Mouse (Mus musculus) lung, postnatal 0 days (tissue): ENCODE measurements around the gene Gm30191. TPM values are rescaled to one million over a fixed set of nuclear protein-coding genes. Genes with fewer than 3 reads are reported as not detected.

Experiments used
- ATAC-seq: fragments of 200-750 bp; cut with Nextera tagmentation; 2 replicates; pipeline ENCODE4 v1.8.0; 2017; ENCODE audit warnings: moderate library complexity
- DNase-seq: peaks from one replicate; pipeline ENCODE4 v3.0.0-alpha.2; 2016; ENCODE audit warnings: low spot score
- H3K27ac ChIP-seq: fragments of 300-500 bp; sonication (generic); 2 replicates; pipeline ENCODE4 v1.5.1; 2014; ENCODE audit warnings: antibody characterized with exemption, mild to moderate bottlenecking, low read length, mixed read lengths
- H3K27me3 ChIP-seq: fragments of 300-500 bp; sonication (generic); replicated peaks from 2 replicates; pipeline ENCODE4 v1.6.1; 2014; ENCODE audit warnings: low read length, mixed read lengths; ENCODE audit not compliant: insufficient read depth
- H3K36me3 ChIP-seq: fragments of 300-500 bp; sonication (generic); 2 replicates; pipeline ENCODE4 v1.6.1; 2014; ENCODE audit warnings: low read length, mixed read lengths; ENCODE audit not compliant: insufficient read depth
- H3K4me1 ChIP-seq: fragments of 300-500 bp; sonication (generic); 2 replicates; pipeline ENCODE4 v1.6.1; 2014; ENCODE audit warnings: antibody characterized with exemption, low read depth, low read length, mixed read lengths; ENCODE audit not compliant: insufficient read depth
- H3K4me2 ChIP-seq: fragments of 300-500 bp; sonication (generic); replicated peaks from 2 replicates; pipeline ENCODE4 v1.6.1; 2014; ENCODE audit warnings: low read depth, mild to moderate bottlenecking, low read length, moderate library complexity, mixed read lengths
- H3K4me3 ChIP-seq: fragments of 300-500 bp; sonication (generic); 2 replicates; pipeline ENCODE4 v1.5.1; 2014; ENCODE audit warnings: low read depth, low read length
- H3K9ac ChIP-seq: fragments of 300-500 bp; sonication (generic); replicated peaks from 2 replicates; pipeline ENCODE4 v1.6.1; 2014; ENCODE audit warnings: low read depth, mild to moderate bottlenecking
- H3K9me3 ChIP-seq: fragments of 300-500 bp; sonication (generic); 2 replicates; pipeline ENCODE4 v1.6.1; 2016; ENCODE audit warnings: low read length, mixed read lengths
- CTCF ChIP-seq: IDR thresholded peaks from 2 replicates; pipeline ENCODE4 v1.5.1; 2016; ENCODE audit warnings: antibody characterized with exemption, mild to moderate bottlenecking
- EP300 ChIP-seq: IDR thresholded peaks from 2 replicates; pipeline ENCODE4 v1.6.1; 2016; ENCODE audit warnings: antibody characterized with exemption, mild to moderate bottlenecking, control low read depth
- WGBS: fragments of 180-500 bp; shearing (Covaris S2); extraction: QIAGEN DNeasy Blood & Tissue Kit; methylation state at CpG from one replicate; pipeline ENCODE4 v1.1.7; 2014; 5-methylcytosine and 5-hydroxymethylcytosine counted together
- polyA plus RNA-seq: library from polyadenylated mRNA; unstranded; fragments of >200 nt; fragmentation: Nextera tagmentation; extraction: Ambion mirVana; gene quantifications from 2 replicates; pipeline ENCODE4 v1.2.1, GENCODE M21; 2015

The Gm30191 gene
- polyA plus RNA-seq, 1 experiment from 2014 or later = not detected

- Histone ChIP-seq H3K27ac (peak overlapping the region; percentile 51), H3K4me3 (no peak overlapping the region), H3K9ac (no peak overlapping the region), H3K27me3 (peaks cover 21% of the 10 kb centered on the region), H3K4me1 (peaks cover 17% of the 10 kb centered on the region), H3K4me2 (no peak overlapping the region), H3K9me3 (no peaks in the 10 kb centered on the region), H3K36me3 (no peaks in the 10 kb centered on the region)
- DNase-seq (peak; percentile 39), ATAC-seq (0 out of 2 replicates have a peak, but pooled peaks have one; percentile 20)
- 50% methylated on average over 4 of the region's 4 CpGs for WGBS
- no peak for TF ChIP-seq EP300
- TF ChIP-seq CTCF = no peak
Observed at GRCm38 (mm10) chr4:134255854-134256253, 9.1 kb downstream of the Gm30191 start.

DNA sequence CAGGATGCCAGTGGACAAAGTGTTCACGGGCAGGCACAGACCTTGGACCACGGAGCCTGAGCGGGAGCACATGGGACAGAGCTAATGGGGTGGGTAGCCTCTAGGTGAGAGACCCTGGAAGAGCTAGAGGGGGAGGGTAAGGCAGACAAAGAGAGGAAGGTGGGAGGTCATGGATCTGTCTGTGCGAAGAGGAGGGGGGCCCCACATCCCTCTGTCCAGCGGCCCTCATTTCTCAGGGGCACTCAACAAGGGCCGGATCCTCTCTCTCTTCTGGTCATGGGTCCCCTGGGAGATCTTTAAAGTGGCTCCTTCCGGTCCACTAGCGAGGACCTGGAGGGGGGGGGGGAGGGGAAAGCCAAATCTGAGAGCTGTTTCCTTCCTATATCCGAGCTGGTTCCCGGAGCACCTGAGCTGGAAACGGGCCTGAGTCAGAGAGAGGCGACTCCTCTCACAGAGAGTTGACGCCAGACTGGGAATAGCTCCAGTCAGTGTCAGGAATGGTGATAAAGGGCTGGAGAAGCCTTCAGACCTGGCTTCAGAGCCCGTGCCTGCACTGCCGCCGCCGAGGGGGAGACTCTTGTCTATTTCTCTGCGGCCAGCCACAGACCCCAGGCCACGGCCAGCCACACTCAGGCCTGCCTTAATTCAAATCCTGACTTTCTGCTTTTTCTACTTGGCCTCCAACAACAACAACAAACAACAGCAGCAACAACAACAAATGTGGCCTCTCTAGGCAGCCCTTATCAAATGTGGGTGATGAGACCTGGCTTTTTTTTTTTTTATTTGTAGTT is 9.9 kb downstream of the Gm30191 start:
- H3K9ac ChIP-seq = no peak overlapping the region
- WGBS = 22% methylated on average over 16 of the region's 19 CpGs
- no peak overlapping the region for H3K4me3 ChIP-seq
- H3K4me1 ChIP-seq = peaks cover 12% of the 10 kb centered on the region
- TF ChIP-seq EP300 (no peak), CTCF (no peak)
- peak overlapping the region; percentile 51 for H3K27ac ChIP-seq
- DNase-seq (no peak), ATAC-seq (peak; percentile 13; the same call in 1 of the 2 replicates)
- H3K9me3 ChIP-seq = no peaks in the 10 kb centered on the region
- no peaks in the 10 kb centered on the region for H3K36me3 ChIP-seq
- no peak overlapping the region for H3K4me2 ChIP-seq
- H3K27me3 ChIP-seq = peaks cover 13% of the 10 kb centered on the region

- Histone ChIP-seq H3K9ac (no peak overlapping the region), H3K4me3 (no peak overlapping the region), H3K27ac (peak overlapping the region; percentile 6; the same call in 1 of the 2 replicates), H3K36me3 (no peaks in the 10 kb centered on the region), H3K27me3 (peaks cover 5% of the 10 kb centered on the region), H3K9me3 (no peaks in the 10 kb centered on the region), H3K4me2 (no peak overlapping the region), H3K4me1 (peaks cover 6% of the 10 kb centered on the region)
- TF ChIP-seq EP300 (no peak), CTCF (no peak)
- 32% methylated on average over 11 of the region's 11 CpGs for whole genome bisulfite sequencing
- DNase-seq = no peak
- ATAC-seq = peak; percentile 29; the same call in 1 of the 2 replicates
Observed at GRCm38 (mm10) chr4:134257198-134258009, 10.7 kb downstream of the Gm30191 start.

DNA sequence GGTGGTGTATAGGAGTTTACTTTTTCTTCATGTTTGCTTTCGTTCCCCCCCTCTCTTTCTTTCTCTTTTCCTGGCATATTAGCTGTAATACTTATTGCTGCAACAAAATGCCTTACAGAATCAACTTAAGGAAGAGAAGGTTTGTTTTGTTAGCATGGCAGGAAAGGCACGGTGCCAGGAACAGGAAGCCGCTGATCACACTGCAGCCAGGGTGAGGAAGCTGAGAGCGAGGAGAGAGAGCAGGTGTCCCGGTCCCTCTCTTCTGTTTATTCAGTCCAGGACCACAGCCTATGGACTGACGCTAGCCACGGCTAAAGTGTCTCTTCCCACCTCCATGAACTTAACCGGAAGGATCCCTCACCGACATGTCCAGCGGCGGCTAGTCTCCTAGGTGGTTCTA is 11.6 kb downstream of the Gm30191 start:
- no peaks in the 10 kb centered on the region for H3K36me3 ChIP-seq
- H3K9me3 ChIP-seq = no peaks in the 10 kb centered on the region
- H3K4me2 ChIP-seq = no peak overlapping the region
- no peak overlapping the region for H3K27ac ChIP-seq
- DNase-seq = peak; percentile 51
- peaks cover under 1% of the 10 kb centered on the region; the same call in 1 of the 2 replicates for H3K27me3 ChIP-seq
- 32% methylated on average over 11 of the region's 11 CpGs for WGBS
- ATAC-seq = 0 out of 2 replicates have a peak, but pooled peaks have one; percentile 19
- H3K4me3 ChIP-seq = no peak overlapping the region
- TF ChIP-seq CTCF (no peak), EP300 (no peak)
- H3K9ac ChIP-seq = no peak overlapping the region
- peaks cover 6% of the 10 kb centered on the region for H3K4me1 ChIP-seq

DNA sequence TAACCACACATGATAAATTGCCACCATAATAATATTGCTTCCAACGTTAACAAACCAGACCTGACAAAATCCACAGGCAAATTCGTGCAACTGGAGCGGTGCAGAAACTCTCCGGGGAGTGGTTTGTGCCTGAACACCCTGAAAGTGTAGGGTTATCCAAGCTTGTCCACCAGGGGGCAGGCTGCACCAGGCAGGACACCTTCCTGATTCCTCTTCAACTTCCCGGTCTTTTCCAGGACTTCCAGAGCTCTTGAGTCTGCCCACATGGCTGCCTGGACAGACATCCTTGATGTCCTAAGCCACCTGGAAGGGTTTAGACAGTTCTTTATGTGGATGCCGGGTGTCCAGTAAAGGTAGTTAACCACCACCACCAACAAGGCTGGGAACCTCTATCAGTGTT is 16.5 kb downstream of the Gm30191 start:
- no peak overlapping the region for H3K4me2 ChIP-seq
- no peaks in the 10 kb centered on the region; the same call in 1 of the 2 replicates for H3K4me1 ChIP-seq
- no peaks in the 10 kb centered on the region for H3K27me3 ChIP-seq
- H3K9me3 ChIP-seq = no peaks in the 10 kb centered on the region
- WGBS = 29% methylated on average over 6 of the region's 6 CpGs
- H3K36me3 ChIP-seq = no peaks in the 10 kb centered on the region
- ATAC-seq (peak; percentile 25; the same call in 1 of the 2 replicates), DNase-seq (peak; percentile 77)
- TF ChIP-seq EP300 = no peak
- peak; percentile 88 for TF ChIP-seq CTCF
- H3K9ac ChIP-seq = no peak overlapping the region
- no peak overlapping the region for H3K4me3 ChIP-seq
- H3K27ac ChIP-seq = no peak overlapping the region

DNA sequence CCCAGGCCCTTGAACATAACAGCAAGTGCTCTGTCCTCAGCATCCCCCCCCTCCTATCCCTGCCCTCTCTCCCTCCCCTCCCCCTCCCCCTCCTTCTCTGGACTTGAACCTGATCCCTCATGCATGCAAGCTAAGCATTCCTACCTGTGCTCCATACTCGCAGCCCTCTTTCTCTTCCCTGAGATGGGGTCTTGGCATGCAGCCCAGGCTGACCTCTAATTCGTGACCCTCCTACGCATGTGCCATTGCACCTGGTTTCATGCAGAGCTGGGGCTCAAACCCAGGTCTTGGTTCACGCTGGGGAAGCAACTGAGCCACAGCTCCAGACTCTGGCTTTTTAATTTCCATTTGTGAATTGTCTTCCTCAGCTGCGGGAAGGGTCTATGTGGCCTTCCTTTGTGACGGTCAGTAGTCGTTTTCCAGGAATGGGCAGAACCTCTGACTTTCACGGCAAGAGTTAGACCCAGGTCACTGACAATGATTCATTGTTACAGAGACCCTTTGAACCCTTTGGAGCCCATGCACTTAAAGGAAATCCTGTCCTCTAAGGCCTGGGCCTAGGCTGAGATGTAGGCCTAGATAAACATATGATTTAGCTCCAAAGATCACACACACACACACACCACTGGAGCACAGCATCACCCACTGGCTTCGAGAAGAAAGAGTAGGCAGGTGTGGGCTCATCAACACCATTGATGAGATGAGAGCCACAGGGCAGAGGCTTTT is 19.3 kb downstream of the Gm30191 start:
- Histone ChIP-seq H3K9ac (no peak overlapping the region), H3K9me3 (no peaks in the 10 kb centered on the region), H3K4me1 (no peaks in the 10 kb centered on the region), H3K4me3 (no peak overlapping the region), H3K27ac (no peak overlapping the region), H3K27me3 (no peaks in the 10 kb centered on the region), H3K36me3 (no peaks in the 10 kb centered on the region), H3K4me2 (no peak overlapping the region)
- TF ChIP-seq EP300 (peak; percentile 56; the same call in 1 of the 2 replicates), CTCF (peak; percentile 10; the same call in 1 of the 2 replicates)
- no peak for DNase-seq
- 38% methylated on average over 9 of the region's 9 CpGs for WGBS
- peak; percentile 52 for ATAC-seq
